Mouse (Mus musculus): ENCODE results near the gene Olfr1161.
"Not testable (repeated sequence)": the region's sequence is repeated elsewhere in the genome, so short reads cannot be mapped to it uniquely, and the experiment has no call there.

Olfr1161 gene

DNA sequence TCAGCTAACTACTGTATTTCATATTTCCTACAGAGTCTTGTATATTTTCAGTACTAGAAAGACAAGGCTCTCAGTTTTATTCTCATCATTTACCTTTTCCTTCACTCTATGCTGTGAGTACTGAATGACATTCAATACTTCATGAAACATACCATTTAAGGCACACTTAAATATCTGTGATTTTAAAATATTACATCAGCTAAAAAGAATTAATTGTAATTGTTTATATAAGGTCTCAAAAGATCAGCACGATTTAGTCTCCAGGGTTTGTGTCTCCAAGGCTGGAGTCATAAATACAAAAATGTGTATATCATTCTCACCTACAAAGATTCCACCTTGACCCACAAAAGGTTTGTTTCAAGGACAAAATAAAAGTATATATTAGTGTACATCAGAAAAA lies at the start of gene Olfr1161:
TSS of gene Olfr1161 (plus strand) at position 301 of the 400 bp plus-strand sequence.
- not testable (repeated sequence) for DNase-seq

- no peak for DNase-seq
Measured at GRCm38 (mm10) chr2:87974563-87974962, 48.0 kb upstream of the Olfr1161 start, which contains the start of gene Olfr74. TSS of gene Olfr74 (minus strand) at chr2:87974663.

DNA sequence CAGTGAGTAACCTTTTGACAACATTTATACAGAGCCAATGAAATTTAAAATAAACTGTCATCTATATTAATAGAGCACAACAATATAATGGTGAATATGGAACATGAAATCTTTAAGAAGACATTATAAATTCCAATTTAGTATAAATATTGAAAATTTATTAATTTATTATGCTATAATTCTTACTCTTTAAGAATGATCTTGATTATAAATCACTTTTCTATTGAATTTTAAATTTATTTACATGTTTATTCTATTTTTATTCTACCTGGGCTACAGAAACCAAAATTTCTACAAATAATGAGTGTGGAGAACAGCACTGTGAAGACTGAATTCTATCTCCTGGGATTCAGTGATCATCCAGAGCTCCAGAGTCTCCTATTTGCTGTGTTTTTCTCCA lies 32.8 kb upstream of the Olfr1161 start, which contains the start of gene Olfr1158:
TSS of gene Olfr1158 (plus strand) at position 301 of the 400 bp plus-strand sequence.
- DNase-seq = no peak

DNA sequence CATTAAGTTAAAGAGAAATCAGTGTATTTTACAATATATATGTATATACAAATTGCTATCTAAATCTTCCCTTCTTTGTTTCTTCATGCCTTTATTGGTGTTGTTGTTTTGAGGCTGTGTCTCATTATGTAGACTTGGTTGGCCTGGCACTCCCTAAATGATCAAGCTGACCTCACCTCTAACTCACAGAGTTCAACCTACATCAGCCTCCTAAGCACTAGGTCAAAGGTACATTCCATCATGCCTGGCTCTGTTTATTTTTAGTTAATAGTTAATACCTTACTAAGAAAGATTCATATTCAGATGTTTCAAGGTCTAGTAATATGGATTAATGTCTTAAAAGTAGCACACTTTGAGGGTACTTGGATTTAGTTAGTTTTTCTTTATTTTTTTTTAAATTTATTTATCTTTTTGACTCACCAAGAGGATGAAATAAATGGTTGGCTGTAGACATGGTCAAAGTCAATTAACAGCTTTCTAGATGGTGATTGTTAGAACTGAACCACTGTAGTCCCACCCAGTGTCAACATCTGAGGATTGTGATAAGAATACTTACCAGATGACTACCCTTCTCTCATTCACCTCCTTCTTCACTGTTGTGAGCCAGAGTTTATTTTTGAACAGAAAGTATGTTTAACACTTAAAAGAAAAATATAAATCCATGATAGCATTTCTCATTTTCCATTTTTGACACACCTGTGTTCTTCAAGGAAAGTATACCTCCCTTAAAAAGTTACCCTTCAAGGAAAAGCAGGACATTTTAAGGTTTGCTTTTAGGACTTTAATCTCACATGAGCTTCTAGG lies 14.9 kb upstream of the Olfr1161 start, which contains the start of gene Olfr1160:
TSS of gene Olfr1160 (minus strand) at position 754 of the 804 bp plus-strand sequence.
- no peak for DNase-seq

DNA sequence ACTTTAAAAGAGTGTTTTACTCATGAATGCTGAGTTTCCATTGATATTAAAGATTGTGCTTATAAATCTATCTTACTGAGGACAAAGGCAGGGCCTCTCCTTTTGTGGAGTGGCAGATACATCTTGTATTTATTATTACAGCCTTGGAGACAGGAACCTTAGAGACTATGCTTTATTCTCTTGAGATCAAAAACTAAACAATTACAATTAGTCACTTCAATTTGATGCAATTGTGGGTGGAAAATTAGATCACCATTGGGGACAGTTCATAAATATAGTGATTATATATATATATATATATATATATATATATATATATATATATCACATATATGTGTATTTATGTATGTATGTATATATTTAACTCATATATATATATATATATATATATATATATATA lies 15.0 kb downstream of the Olfr1161 start, which contains the start of gene Olfr73:
TSS of gene Olfr73 (minus strand) at position 101 of the 400 bp plus-strand sequence.
- DNase-seq = no peak

GRCm38 (mm10) chr2:88051029-88051428 lies 28.5 kb downstream of the Olfr1161 start, which contains the start of gene Olfr1162:
TSS of gene Olfr1162 (minus strand) at chr2:88051129.
- no peak for DNase-seq

- DNase-seq = no peak
Measured at GRCm38 (mm10) chr2:88063587-88063986, 41.0 kb downstream of the Olfr1161 start.

- DNase-seq = no peak
Measured at GRCm38 (mm10) chr2:88071730-88072129, 49.2 kb downstream of the Olfr1161 start, which contains the start of gene Olfr1163. TSS of gene Olfr1163 (minus strand) at chr2:88071830.

Measured in cerebellum, adult 11-12 months (tissue).